Mouse (Mus musculus): ENCODE measurements at regions not wholly inside any gene's neighbourhood (a gene's known extent, or its start where the extent isn't known, plus 50 kb on each side); places are given as distances from the start of the nearest gene placed in this dataset.
A peak's percentile ranks its signal among the peaks of the same experiment; 100 is the strongest.

DNA sequence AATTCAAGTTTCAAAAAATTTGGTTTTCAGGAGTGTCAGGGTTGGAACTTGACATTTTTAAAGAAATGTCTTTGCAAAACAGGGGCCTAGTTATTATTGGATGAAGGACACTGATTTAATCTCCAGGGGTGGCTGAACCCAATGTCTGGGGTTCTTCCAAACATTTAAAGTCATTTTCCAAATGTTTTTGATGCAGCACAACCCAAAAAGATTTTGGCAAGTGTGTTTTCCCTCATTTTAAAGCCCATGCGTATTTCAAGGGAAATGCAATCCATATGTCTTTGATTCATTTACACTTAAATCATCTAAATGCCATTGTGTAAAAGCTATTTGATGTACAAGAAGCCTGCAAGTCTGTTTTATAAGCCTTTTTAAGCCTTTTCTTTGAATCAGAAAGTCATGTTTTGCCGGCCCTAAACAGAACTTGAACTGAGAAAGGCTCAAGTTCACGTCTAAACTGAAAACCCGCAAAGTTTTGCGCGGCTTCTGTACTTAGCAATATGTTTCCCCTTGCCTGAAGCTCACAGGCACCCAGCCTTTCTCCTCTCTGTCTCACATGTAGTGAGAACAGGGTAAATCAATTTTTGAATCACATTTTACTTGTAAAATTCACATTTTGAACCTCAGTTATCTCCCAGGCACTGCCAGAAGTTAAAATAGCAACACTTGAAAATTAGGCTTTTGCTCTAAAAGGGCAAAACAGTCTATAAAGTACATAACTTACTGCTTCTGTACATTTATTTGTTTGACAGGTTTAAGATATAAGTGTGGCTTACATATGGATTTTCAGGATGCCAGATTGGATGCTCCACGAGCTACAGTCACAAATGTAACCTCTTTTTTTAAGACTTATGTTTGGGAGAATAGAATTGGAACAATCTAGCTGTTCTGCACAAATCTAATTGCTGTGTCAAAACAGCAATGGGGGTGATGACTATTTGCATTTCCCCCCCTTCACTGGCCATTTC, 370.9 kb upstream of the Mef2c start:
- DNase-seq (ENCODE audit: extremely low read depth): no peak
- H3K9ac ChIP-seq (ENCODE audit: insufficient read depth, low read depth): no peak overlapping the region
- no peak overlapping the region for H3K4me3 ChIP-seq (replicated peaks in 1 of 3; ENCODE audit: low read depth in 2 of 3, low read length in 2 of 3, poor library complexity in 1 of 3)
- H3K27ac ChIP-seq (ENCODE audit: insufficient read depth, low read depth): no peak overlapping the region
- H3K27me3 ChIP-seq (replicated peaks): no peaks in the 10 kb centered on the region
- H3K9me3 ChIP-seq (replicated peaks; ENCODE audit: low read length): no peaks in the 10 kb centered on the region
- dilution Hi-C loops (cut with MboI; ENCODE audit: extremely low pct_ligation_motif_present, extremely low pct_unique_long_range_greater_than_20kb, low sequenced_read_pairs) (no loop called here), in situ Hi-C loops (cut with MboI; ENCODE audit: low pct_ligation_motif_present, low pct_unique_long_range_greater_than_20kb, low sequenced_read_pairs) (no loop called here)
- H3K4me1 ChIP-seq (ENCODE audit: control insufficient read depth in 1 of 2, insufficient read depth in 2 of 2): no peaks in the 10 kb centered on the region
- H3K36me3 ChIP-seq (replicated peaks in 1 of 2; ENCODE audit: control insufficient read depth in 1 of 2, insufficient read depth in 1 of 2, low read length in 1 of 2): no peaks in the 10 kb centered on the region
- H3K4me2 ChIP-seq (ENCODE audit: insufficient read depth, low read depth, poor library complexity, severe bottlenecking): no peak overlapping the region
- no peak for TF ChIP-seq NELFE (IDR thresholded peaks at IDR 0.05; ENCODE audit: low read depth, low read length)
- H3K79me2 ChIP-seq (replicated peaks; ENCODE audit: control insufficient read depth, extremely low read depth, insufficient read depth, poor library complexity, severe bottlenecking): no peaks in the 10 kb centered on the region

DNA sequence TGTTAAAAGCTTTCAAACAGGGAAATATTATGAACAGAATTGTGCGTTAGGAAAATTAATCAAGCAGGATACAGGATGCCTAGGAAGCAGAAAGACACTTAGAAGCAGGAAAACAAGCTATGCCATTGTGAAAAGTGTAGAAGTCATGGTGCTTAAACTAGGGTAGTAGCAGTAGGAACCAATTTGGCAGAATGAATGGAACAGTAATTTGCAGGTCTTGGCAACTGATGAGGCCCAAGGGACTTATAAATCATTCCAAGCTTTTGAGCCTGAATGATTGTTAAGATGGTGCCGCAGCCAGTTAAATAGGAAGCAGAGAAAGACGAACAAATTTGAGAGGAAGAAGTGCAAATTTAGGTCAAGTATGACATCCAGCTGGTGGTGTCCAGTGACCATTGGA, 360.5 kb upstream of the Mef2c start:
- dilution Hi-C loops (cut with MboI; ENCODE audit: extremely low pct_ligation_motif_present, extremely low pct_unique_long_range_greater_than_20kb, low sequenced_read_pairs): no loop called here
- no peak overlapping the region for H3K4me2 ChIP-seq (ENCODE audit: insufficient read depth, low read depth, poor library complexity, severe bottlenecking)
- TF ChIP-seq NRF1 (IDR thresholded peaks at IDR 0.05; ENCODE audit: low read depth, low read length): no peak
- no peak for TF ChIP-seq EP300 (IDR thresholded peaks at IDR 0.05; ENCODE audit: low read length)
- TF ChIP-seq RAD21 (IDR thresholded peaks at IDR 0.05; ENCODE audit: low read depth, low read length): no peak
- no peak for TF ChIP-seq ELF1 (IDR thresholded peaks at IDR 0.05; ENCODE audit: low read depth, low read length)
- TF ChIP-seq ZKSCAN1 (IDR thresholded peaks at IDR 0.05; ENCODE audit: borderline replicate concordance, low read depth, low read length): no peak
- TF ChIP-seq ZNF384 (IDR thresholded peaks at IDR 0.05; ENCODE audit: low read depth, low read length): no peak
- TF ChIP-seq RCOR1 (conservative IDR thresholded peaks at IDR 0.05; ENCODE audit: low read depth, low read length): no peak
- TF ChIP-seq MAX (IDR thresholded peaks at IDR 0.05; ENCODE audit: low read length): no peak
- TF ChIP-seq CHD2 (IDR thresholded peaks at IDR 0.05; ENCODE audit: low read length): no peak
- H3K4me3 ChIP-seq (replicated peaks in 1 of 3; ENCODE audit: low read depth in 2 of 3, low read length in 2 of 3, poor library complexity in 1 of 3): no peak overlapping the region
- in situ Hi-C loops (cut with MboI; ENCODE audit: low pct_ligation_motif_present, low pct_unique_long_range_greater_than_20kb, low sequenced_read_pairs): no loop called here
- no peaks in the 10 kb centered on the region for H3K9me3 ChIP-seq (replicated peaks; ENCODE audit: low read length)
- no peaks in the 10 kb centered on the region for H3K27me3 ChIP-seq (replicated peaks)
- no peak for DNase-seq (ENCODE audit: extremely low read depth)
- H3K36me3 ChIP-seq (replicated peaks in 1 of 2; ENCODE audit: control insufficient read depth in 1 of 2, insufficient read depth in 1 of 2, low read length in 1 of 2): no peaks in the 10 kb centered on the region
- no peaks in the 10 kb centered on the region for H3K4me1 ChIP-seq (ENCODE audit: control insufficient read depth in 1 of 2, insufficient read depth in 2 of 2)
- no peak overlapping the region for H3K27ac ChIP-seq (ENCODE audit: insufficient read depth, low read depth)
- H3K9ac ChIP-seq (ENCODE audit: insufficient read depth, low read depth): no peak overlapping the region
- H3K79me2 ChIP-seq (replicated peaks; ENCODE audit: control insufficient read depth, extremely low read depth, insufficient read depth, poor library complexity, severe bottlenecking): no peaks in the 10 kb centered on the region

DNA sequence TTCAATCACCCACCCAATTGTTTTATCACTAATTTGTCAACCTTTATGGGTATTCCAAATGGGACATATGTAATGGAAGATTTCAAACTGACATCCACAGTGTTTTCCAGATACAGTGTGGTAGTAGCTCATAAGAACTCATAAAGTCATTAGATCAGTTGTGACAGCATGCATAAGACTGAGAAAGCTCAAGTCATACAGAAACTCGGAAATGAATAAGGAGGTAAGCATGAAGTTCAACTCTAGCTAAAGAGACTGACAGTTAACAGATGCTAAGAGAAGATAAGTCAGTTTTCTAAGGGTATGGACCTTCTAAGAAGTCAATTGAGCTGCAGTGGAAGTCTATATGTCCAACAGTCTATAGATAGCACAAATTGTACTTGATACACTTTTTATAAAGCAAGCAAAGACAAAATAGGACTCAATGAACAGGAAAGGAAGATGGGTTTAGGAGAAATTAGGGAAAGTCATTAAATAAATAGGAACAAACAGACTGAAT, 349.2 kb upstream of the Mef2c start:
- in situ Hi-C loops (cut with MboI; ENCODE audit: low pct_ligation_motif_present, low pct_unique_long_range_greater_than_20kb, low sequenced_read_pairs): no loop called here
- Histone ChIP-seq H3K4me3 (replicated peaks in 1 of 3; ENCODE audit: low read depth in 2 of 3, low read length in 2 of 3, poor library complexity in 1 of 3) (no peak overlapping the region), H3K4me2 (ENCODE audit: insufficient read depth, low read depth, poor library complexity, severe bottlenecking) (no peak overlapping the region), H3K9me3 (replicated peaks; ENCODE audit: low read length) (no peaks in the 10 kb centered on the region), H3K9ac (ENCODE audit: insufficient read depth, low read depth) (no peak overlapping the region), H3K27ac (ENCODE audit: insufficient read depth, low read depth) (no peak overlapping the region), H3K36me3 (replicated peaks in 1 of 2; ENCODE audit: control insufficient read depth in 1 of 2, insufficient read depth in 1 of 2, low read length in 1 of 2) (no peaks in the 10 kb centered on the region), H3K27me3 (replicated peaks) (no peaks in the 10 kb centered on the region), H3K4me1 (ENCODE audit: control insufficient read depth in 1 of 2, insufficient read depth in 2 of 2) (no peaks in the 10 kb centered on the region), H3K79me2 (replicated peaks; ENCODE audit: control insufficient read depth, extremely low read depth, insufficient read depth, poor library complexity, severe bottlenecking) (no peaks in the 10 kb centered on the region)
- peak; percentile 11 for DNase-seq (ENCODE audit: extremely low read depth)
- dilution Hi-C loops (cut with MboI; ENCODE audit: extremely low pct_ligation_motif_present, extremely low pct_unique_long_range_greater_than_20kb, low sequenced_read_pairs): no loop called here
- no peak for TF ChIP-seq POLR2AphosphoS2 (IDR thresholded peaks at IDR 0.05; ENCODE audit: low read depth, low read length)
- TF ChIP-seq TCF12 (IDR thresholded peaks at IDR 0.05; ENCODE audit: low read depth, low read length): 0 out of 2 replicates have a peak, but pooled peaks have one; percentile 23
- no peak for TF ChIP-seq POLR2A (IDR thresholded peaks at IDR 0.05; ENCODE audit: low read depth, low read length)
- no peak for TF ChIP-seq TBP (conservative IDR thresholded peaks at IDR 0.05; ENCODE audit: low read depth, low read length)
- no peak for TF ChIP-seq MXI1 (IDR thresholded peaks at IDR 0.05; ENCODE audit: low read depth, low read length)
- no peak for TF ChIP-seq SIN3A (IDR thresholded peaks at IDR 0.05; ENCODE audit: low read length)
- no peak for TF ChIP-seq USF2 (conservative IDR thresholded peaks at IDR 0.05; ENCODE audit: low read depth, low read length)
- peak; percentile 89 for TF ChIP-seq JUN (IDR thresholded peaks at IDR 0.05; ENCODE audit: insufficient read depth, low read depth, low read length)
- no peak for TF ChIP-seq ELF1 (IDR thresholded peaks at IDR 0.05; ENCODE audit: low read depth, low read length)
- peak; percentile 96 for TF ChIP-seq JUND (conservative IDR thresholded peaks at IDR 0.05; ENCODE audit: low read depth, low read length)
- TF ChIP-seq ZC3H11A (IDR thresholded peaks at IDR 0.05; ENCODE audit: low read depth, low read length): no peak
- TF ChIP-seq MAFK (IDR thresholded peaks at IDR 0.05; ENCODE audit: insufficient replicate concordance, low read length): no peak
- TF ChIP-seq MAZ (IDR thresholded peaks at IDR 0.05; ENCODE audit: low read depth, low read length): no peak
- no peak for TF ChIP-seq UBTF (IDR thresholded peaks at IDR 0.05; ENCODE audit: low read depth, low read length)
- no peak for TF ChIP-seq NELFE (IDR thresholded peaks at IDR 0.05; ENCODE audit: low read depth, low read length)
- TF ChIP-seq USF1 (IDR thresholded peaks at IDR 0.05; ENCODE audit: low read depth, low read length): no peak
- no peak for TF ChIP-seq ZMIZ1 (IDR thresholded peaks at IDR 0.05; ENCODE audit: low read depth, low read length)
- TF ChIP-seq MAX (IDR thresholded peaks at IDR 0.05; ENCODE audit: low read length): no peak
